ENCODE assay signal across 20 mouse cellular contexts in genomic region chr6:31500691-31501090, GRCm38 (mm10).
"Had no signal": no experiment of that assay in that cellular context is flagged by ENCODE, and none has a peak within 500 bp of the region (broad histone marks: within the 10 kb centered on the region; RNA-seq: fewer than 3 reads in every experiment).

No protein-coding gene starts in this region.

- H3K4me1 ChIP-seq: heart, embryonic 13.5 days; heart, embryonic 15.5 days; hindbrain, embryonic 12.5 days; limb, embryonic 13.5 days; limb, embryonic 15.5 days; liver, embryonic 12.5 days had no signal

- H3K9ac ChIP-seq: heart, embryonic 13.5 days; heart, embryonic 15.5 days; hindbrain, embryonic 12.5 days; kidney, embryonic 15.5 days; limb, embryonic 13.5 days; limb, embryonic 15.5 days; liver, embryonic 12.5 days; liver, embryonic 14.5 days had no signal

- H3K4me2 ChIP-seq: heart, embryonic 11.5 days; heart, embryonic 13.5 days; heart, embryonic 15.5 days; hindbrain, embryonic 12.5 days; kidney, embryonic 15.5 days; limb, embryonic 13.5 days; limb, embryonic 15.5 days; liver, embryonic 12.5 days had no signal

- H3K4me3 ChIP-seq: heart, adult 2 months; heart, embryonic 13.5 days; heart, embryonic 15.5 days; hindbrain, embryonic 12.5 days; kidney, embryonic 15.5 days; limb, embryonic 13.5 days; limb, embryonic 15.5 days; liver, embryonic 12.5 days had no signal

- H3K27ac ChIP-seq: heart, adult 2 months; heart, embryonic 13.5 days; heart, embryonic 15.5 days; hindbrain, embryonic 12.5 days; kidney, embryonic 15.5 days; kidney, postnatal 0 days; limb, embryonic 13.5 days; limb, embryonic 15.5 days; liver, embryonic 12.5 days; liver, embryonic 14.5 days had no signal

- H3K27me3 ChIP-seq: heart, embryonic 13.5 days; heart, embryonic 15.5 days; hindbrain, embryonic 12.5 days; kidney, embryonic 15.5 days; limb, embryonic 13.5 days; limb, embryonic 15.5 days; liver, embryonic 12.5 days had no signal

- DNase-seq: gastrocnemius, postnatal 14 days; gastrocnemius, postnatal 36 days; heart, adult 2 months; heart, postnatal 14 days; heart, postnatal 36 days; kidney, adult 11 months; kidney, postnatal 14 days; layer of hippocampus, adult 9-11 months; layer of hippocampus, postnatal 36 days; left cerebral cortex, postnatal 4 days had no signal

- ATAC-seq: liver, embryonic 12.5 days had no signal

- H3K9me3 ChIP-seq: heart, embryonic 13.5 days; heart, embryonic 15.5 days; hindbrain, embryonic 12.5 days; kidney, embryonic 15.5 days; limb, embryonic 13.5 days; limb, embryonic 15.5 days; liver, embryonic 12.5 days had no signal
